Mouse (Mus musculus) megakaryocyte, adult 5-6 weeks (primary cell): ENCODE results near the gene Dph3. TPM values are rescaled to one million over a fixed set of nuclear protein-coding genes. Genes with fewer than 3 reads are reported as not detected.

Source experiments
- total RNA-seq, 2 experiments: library from RNA; stranded (forward) in 1 of 2; stranded (reverse) in 1 of 2; fragments of 153-499, 151-499 nt in 1 of 2; fragments of 221-1000, 200-1000 nt in 1 of 2; gene quantifications; 2 replicates each; pipeline versions ENCODE4 v1.2.3 to v1.2.4; 2015 to 2017

Dph3 gene
- total RNA-seq, 2 experiments from 2014 or later: 38.8 to 68.8 TPM

Other genes with a start within 250 kb of the Dph3 start
- gene Galnt15, start 56.7 kb downstream of the Dph3 start, total RNA-seq (2015): not detected in 2 replicates
- gene Galnt15, start 56.7 kb downstream of the Dph3 start, total RNA-seq (2017): not detected in 2 replicates
- gene Oxnad1, start 355 bp downstream of the Dph3 start, total RNA-seq (2015): 1.4 and 5.3 TPM in 2 replicates
- gene Oxnad1, start 355 bp downstream of the Dph3 start, total RNA-seq (2017): 12.9 and 20.2 TPM in 2 replicates
- not detected in 2 replicates for gene Msmb, start 56.3 kb upstream of the Dph3 start, total RNA-seq (2015)
- gene Msmb, start 56.3 kb upstream of the Dph3 start, total RNA-seq (2017): not detected in 2 replicates
- 107 and 111 TPM in 2 replicates for gene Ncoa4, start 74.1 kb upstream of the Dph3 start, total RNA-seq (2015)
- gene Ncoa4, start 74.1 kb upstream of the Dph3 start, total RNA-seq (2017): 93.2 and 110 TPM in 2 replicates
- gene Timm23, start 116.2 kb upstream of the Dph3 start, total RNA-seq (2015): 122 and 132 TPM in 2 replicates
- gene Timm23, start 116.2 kb upstream of the Dph3 start, total RNA-seq (2017): 88.3 and 104 TPM in 2 replicates
- 34.7 and 37.1 TPM in 2 replicates for gene Parg, start 116.2 kb upstream of the Dph3 start, total RNA-seq (2015)
- 80.2 and 97.7 TPM in 2 replicates for gene Parg, start 116.2 kb upstream of the Dph3 start, total RNA-seq (2017)
- gene Ogdhl, start 236.3 kb upstream of the Dph3 start, total RNA-seq (2015): not detected in 2 replicates
- gene Ogdhl, start 236.3 kb upstream of the Dph3 start, total RNA-seq (2017): not detected in 2 replicates